Mouse (Mus musculus) intestine, postnatal 0 days (tissue): ENCODE results near the gene Scrg1. TPM values are rescaled to one million over a fixed set of nuclear protein-coding genes. Genes with fewer than 3 reads are reported as not detected.

ENCODE experiments used
- ATAC-seq: fragments of 200-750 bp; cut with Nextera tagmentation; 2 replicates; pipeline ENCODE4 v1.8.0; 2017; ENCODE audit warnings: mild to moderate bottlenecking, moderate TSS enrichment, moderate library complexity
- H3K27ac ChIP-seq: fragments of 300-500 bp; sonication (generic); 2 replicates; pipeline ENCODE4 v1.5.1; 2014; ENCODE audit warnings: mild to moderate bottlenecking, low read depth, low read length, moderate library complexity
- H3K27me3 ChIP-seq: fragments of 300-500 bp; sonication (generic); replicated peaks from 2 replicates; pipeline ENCODE4 v1.6.1; 2014; ENCODE audit warnings: low read length, mixed read lengths; ENCODE audit not compliant: control insufficient read depth, insufficient read depth
- H3K36me3 ChIP-seq: fragments of 300-500 bp; sonication (generic); 2 replicates; pipeline ENCODE4 v1.6.1; 2014; ENCODE audit warnings: mild to moderate bottlenecking, moderate library complexity; ENCODE audit not compliant: control insufficient read depth, insufficient read depth
- H3K4me1 ChIP-seq: fragments of 300-500 bp; sonication (generic); replicated peaks from 2 replicates; pipeline ENCODE4 v1.6.1; 2014; ENCODE audit warnings: antibody characterized with exemption, low read length, mixed read lengths; ENCODE audit not compliant: control insufficient read depth, insufficient read depth
- H3K4me2 ChIP-seq: fragments of 300-500 bp; sonication (generic); replicated peaks from 2 replicates; pipeline ENCODE4 v1.6.1; 2014; ENCODE audit warnings: low read depth, mild to moderate bottlenecking, moderate library complexity
- H3K4me3 ChIP-seq: fragments of 300-500 bp; sonication (generic); 2 replicates; pipeline ENCODE4 v1.5.1; 2014; ENCODE audit warnings: low read depth, low read length
- H3K9ac ChIP-seq: fragments of 300-500 bp; sonication (generic); 2 replicates; pipeline ENCODE4 v1.6.1; 2014; ENCODE audit warnings: mild to moderate bottlenecking, low read depth, low read length
- H3K9me3 ChIP-seq: fragments of 300-500 bp; sonication (generic); 2 replicates; pipeline ENCODE4 v1.6.1; 2016; ENCODE audit warnings: mixed run types; ENCODE audit not compliant: control insufficient read depth
- CTCF ChIP-seq: sonication (generic); IDR thresholded peaks from 2 replicates; pipeline ENCODE4 v1.5.1; 2016; ENCODE audit warnings: low read depth, mild to moderate bottlenecking, control low read depth, antibody characterized with exemption, moderate library complexity
- WGBS: fragments of 180-500 bp; shearing (Covaris S2); extraction: QIAGEN DNeasy Blood & Tissue Kit; methylation state at CpG from one replicate; pipeline ENCODE4 v1.1.7; 2014; 5-methylcytosine and 5-hydroxymethylcytosine counted together
- polyA plus RNA-seq: library from polyadenylated mRNA; unstranded; fragments of >200 nt; fragmentation: Nextera tagmentation; extraction: Ambion mirVana; gene quantifications from 2 replicates; pipeline ENCODE4 v1.2.1, GENCODE M21; 2015

Gene Scrg1
- polyA plus RNA-seq, 1 experiment from 2014 or later: 0.74 TPM

DNA sequence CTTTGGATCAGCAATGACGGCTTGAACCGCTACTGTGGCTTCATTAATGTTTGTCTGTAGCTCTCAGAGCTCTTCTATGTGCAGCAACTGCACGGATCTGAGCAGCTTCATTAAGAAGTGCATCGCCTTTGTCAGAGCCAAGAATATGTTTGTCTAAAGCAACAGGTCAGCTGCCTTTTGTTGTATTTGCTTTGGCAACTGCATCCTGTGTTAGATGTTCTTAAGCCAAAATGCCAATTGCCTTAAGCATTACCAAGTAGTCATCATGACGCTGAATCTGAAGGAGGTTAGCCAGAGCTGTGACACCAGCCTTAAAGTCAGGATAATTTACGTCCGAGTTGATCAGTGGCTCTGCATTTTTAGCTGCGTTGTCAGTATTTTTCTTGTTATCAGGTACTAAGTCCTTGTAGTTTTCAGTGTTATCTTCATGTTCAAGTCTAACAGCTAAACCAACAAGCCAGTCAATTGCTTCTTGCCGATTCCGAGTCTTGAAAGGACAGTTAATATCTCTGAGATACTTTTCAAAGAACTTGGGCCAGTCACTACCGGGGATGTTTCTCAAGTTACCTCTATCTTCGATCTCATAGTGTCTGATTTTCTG is 64.6 kb downstream of the Scrg1 start:
- no peak overlapping the region for H3K9ac ChIP-seq
- no peaks in the 10 kb centered on the region for H3K9me3 ChIP-seq
- ATAC-seq: 0 out of 2 replicates have a peak, but pooled peaks have one; percentile 20
- no peaks in the 10 kb centered on the region for H3K4me1 ChIP-seq
- peaks cover 23% of the 10 kb centered on the region for H3K36me3 ChIP-seq
- no peak overlapping the region for H3K4me3 ChIP-seq
- TF ChIP-seq CTCF: no peak
- H3K27ac ChIP-seq: no peak overlapping the region
- no peak overlapping the region for H3K4me2 ChIP-seq
- WGBS: 71% methylated on average over 12 of the region's 12 CpGs
- H3K27me3 ChIP-seq: no peaks in the 10 kb centered on the region

Other genes starting within 250 kb of the Scrg1 start
- gene Hand2, start 134.9 kb upstream of the Scrg1 start, polyA plus RNA-seq: 3.5 and 3.9 TPM in 2 replicates
- 17.1 and 19.9 TPM in 2 replicates for gene Sap30, start 31.9 kb downstream of the Scrg1 start, polyA plus RNA-seq
- 197 and 201 TPM in 2 replicates for gene Hmgb2, start 56.0 kb downstream of the Scrg1 start, polyA plus RNA-seq
- 20.2 and 22.4 TPM in 2 replicates for gene Galnt7, start 197.1 kb downstream of the Scrg1 start, polyA plus RNA-seq